Mouse (Mus musculus) lung, postnatal 0 days (tissue): Measurements from ENCODE around the gene Tnfaip8l3. TPM values are rescaled to one million over a fixed set of nuclear protein-coding genes. Genes with fewer than 3 reads are reported as not detected.

Source experiments
- ATAC-seq: fragments of 200-750 bp; cut with Nextera tagmentation; 2 replicates; pipeline ENCODE4 v1.8.0; 2017; ENCODE audit warnings: moderate library complexity
- DNase-seq: peaks from one replicate; pipeline ENCODE4 v3.0.0-alpha.2; 2016; ENCODE audit warnings: low spot score
- H3K27ac ChIP-seq: fragments of 300-500 bp; sonication (generic); 2 replicates; pipeline ENCODE4 v1.5.1; 2014; ENCODE audit warnings: antibody characterized with exemption, mild to moderate bottlenecking, low read length, mixed read lengths
- H3K27me3 ChIP-seq: fragments of 300-500 bp; sonication (generic); replicated peaks from 2 replicates; pipeline ENCODE4 v1.6.1; 2014; ENCODE audit warnings: low read length, mixed read lengths; ENCODE audit not compliant: insufficient read depth
- H3K36me3 ChIP-seq: fragments of 300-500 bp; sonication (generic); 2 replicates; pipeline ENCODE4 v1.6.1; 2014; ENCODE audit warnings: low read length, mixed read lengths; ENCODE audit not compliant: insufficient read depth
- H3K4me1 ChIP-seq: fragments of 300-500 bp; sonication (generic); 2 replicates; pipeline ENCODE4 v1.6.1; 2014; ENCODE audit warnings: antibody characterized with exemption, low read depth, low read length, mixed read lengths; ENCODE audit not compliant: insufficient read depth
- H3K4me2 ChIP-seq: fragments of 300-500 bp; sonication (generic); replicated peaks from 2 replicates; pipeline ENCODE4 v1.6.1; 2014; ENCODE audit warnings: low read depth, mild to moderate bottlenecking, low read length, moderate library complexity, mixed read lengths
- H3K4me3 ChIP-seq: fragments of 300-500 bp; sonication (generic); 2 replicates; pipeline ENCODE4 v1.5.1; 2014; ENCODE audit warnings: low read depth, low read length
- H3K9ac ChIP-seq: fragments of 300-500 bp; sonication (generic); replicated peaks from 2 replicates; pipeline ENCODE4 v1.6.1; 2014; ENCODE audit warnings: low read depth, mild to moderate bottlenecking
- H3K9me3 ChIP-seq: fragments of 300-500 bp; sonication (generic); 2 replicates; pipeline ENCODE4 v1.6.1; 2016; ENCODE audit warnings: low read length, mixed read lengths
- CTCF ChIP-seq: IDR thresholded peaks from 2 replicates; pipeline ENCODE4 v1.5.1; 2016; ENCODE audit warnings: antibody characterized with exemption, mild to moderate bottlenecking
- EP300 ChIP-seq: IDR thresholded peaks from 2 replicates; pipeline ENCODE4 v1.6.1; 2016; ENCODE audit warnings: antibody characterized with exemption, mild to moderate bottlenecking, control low read depth
- whole genome bisulfite sequencing: fragments of 180-500 bp; shearing (Covaris S2); extraction: QIAGEN DNeasy Blood & Tissue Kit; methylation state at CpG from one replicate; pipeline ENCODE4 v1.1.7; 2014; 5-methylcytosine and 5-hydroxymethylcytosine counted together
- polyA plus RNA-seq: library from polyadenylated mRNA; unstranded; fragments of >200 nt; fragmentation: Nextera tagmentation; extraction: Ambion mirVana; gene quantifications from 2 replicates; pipeline ENCODE4 v1.2.1, GENCODE M21; 2015

Tnfaip8l3 gene
- polyA plus RNA-seq, result 1.3 and 1.7 TPM in 2 replicates

- 2% methylated on average over 32 of the region's 35 CpGs for WGBS
Observed at GRCm38 (mm10) chr9:54068032-54068649, at the start of gene Tnfaip8l3. TSS of gene Tnfaip8l3 (minus strand) at chr9:54068388.

DNA sequence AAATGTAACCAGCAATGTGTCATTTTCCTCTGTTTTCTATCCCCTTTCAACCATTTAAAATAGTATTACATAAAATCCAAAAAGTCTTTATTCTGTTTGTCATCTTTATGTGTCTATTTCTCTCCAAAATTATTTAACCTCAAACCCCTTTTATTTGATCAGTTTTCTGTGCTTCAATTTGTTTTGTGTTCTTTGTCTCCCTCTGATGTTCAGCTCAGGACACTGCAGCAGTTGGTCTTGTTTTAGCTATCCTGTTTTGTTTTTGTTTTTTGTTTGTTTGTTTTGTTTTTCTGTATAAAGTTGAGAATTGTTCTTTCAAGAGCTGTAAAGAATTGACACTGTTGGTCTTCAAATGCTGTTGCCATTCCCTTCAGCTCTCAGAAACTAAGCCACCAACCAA, 44.5 kb upstream of the Tnfaip8l3 start:
- Histone ChIP-seq H3K4me3 (no peak overlapping the region), H3K36me3 (no peaks in the 10 kb centered on the region), H3K27ac (no peak overlapping the region), H3K4me1 (no peaks in the 10 kb centered on the region), H3K9me3 (no peaks in the 10 kb centered on the region), H3K9ac (no peak overlapping the region), H3K27me3 (no peaks in the 10 kb centered on the region), H3K4me2 (no peak overlapping the region)
- no peak for ATAC-seq
- TF ChIP-seq CTCF (peak; percentile 68), EP300 (no peak)
- DNase-seq, result peak; percentile 35

More at GRCm38 (mm10) chr9:54068032-54068649, at the start of gene Tnfaip8l3:
- ATAC-seq (peak; percentile 83), DNase-seq (peak; percentile 43)
- peak; percentile 10; the same call in 1 of the 2 replicates for TF ChIP-seq CTCF
- TF ChIP-seq EP300, result no peak
- H3K4me1 ChIP-seq, result no peaks in the 10 kb centered on the region; the same call in 1 of the 2 replicates
- H3K27me3 ChIP-seq, result no peaks in the 10 kb centered on the region; the same call in none of the 2 replicates
- H3K4me2 ChIP-seq, result peak within 1 kb of the TSS; percentile 82
- peak within 1 kb of the TSS; percentile 34; the same call in 1 of the 2 replicates for H3K9ac ChIP-seq
- peak within 1 kb of the TSS; percentile 51 for H3K4me3 ChIP-seq
- H3K27ac ChIP-seq, result 0 out of 2 replicates have a peak within 1 kb of the TSS, but pooled peaks have one; percentile 28
- H3K36me3 ChIP-seq, result no peaks in the 10 kb centered on the region
- no peaks in the 10 kb centered on the region for H3K9me3 ChIP-seq

GRCm38 (mm10) chr9:54098636-54099035, 30.4 kb upstream of the Tnfaip8l3 start:
- ATAC-seq, result no peak
- Histone ChIP-seq H3K4me3 (no peak overlapping the region), H3K4me1 (no peaks in the 10 kb centered on the region), H3K27ac (no peak overlapping the region), H3K4me2 (no peak overlapping the region), H3K9ac (no peak overlapping the region), H3K36me3 (no peaks in the 10 kb centered on the region), H3K27me3 (no peaks in the 10 kb centered on the region), H3K9me3 (no peaks in the 10 kb centered on the region)
- TF ChIP-seq EP300, result no peak
- no peak for TF ChIP-seq CTCF
- DNase-seq, result no peak

GRCm38 (mm10) chr9:54097091-54097490, 28.9 kb upstream of the Tnfaip8l3 start:
- H3K27me3 ChIP-seq, result no peaks in the 10 kb centered on the region
- no peaks in the 10 kb centered on the region for H3K4me1 ChIP-seq
- ATAC-seq (no peak), DNase-seq (no peak)
- no peak overlapping the region for H3K9ac ChIP-seq
- no peak overlapping the region for H3K4me2 ChIP-seq
- H3K9me3 ChIP-seq, result no peaks in the 10 kb centered on the region
- H3K27ac ChIP-seq, result no peak overlapping the region
- no peak overlapping the region for H3K4me3 ChIP-seq
- WGBS, result 77% methylated on average over 6 of the region's 6 CpGs
- TF ChIP-seq CTCF (no peak), EP300 (no peak)
- no peaks in the 10 kb centered on the region for H3K36me3 ChIP-seq

DNA sequence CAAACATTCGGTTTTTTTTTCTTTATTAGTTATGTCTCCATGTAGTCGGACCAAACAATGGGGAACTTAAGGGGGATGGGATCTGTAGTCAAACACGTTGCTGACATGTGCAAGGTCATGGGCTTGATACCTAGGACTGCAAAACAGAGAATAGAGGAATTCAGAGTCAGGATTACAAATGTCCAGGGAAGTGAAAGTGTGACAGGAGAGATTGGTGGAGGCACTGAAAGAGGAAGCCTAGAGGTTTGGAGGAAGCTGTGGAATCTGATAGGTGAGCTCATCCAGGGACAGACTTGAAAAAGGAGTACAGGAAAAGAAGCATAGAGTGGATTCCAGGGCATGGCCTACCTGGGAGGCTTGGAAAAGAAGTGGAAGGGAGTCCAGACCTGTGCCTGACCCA, 16.1 kb upstream of the Tnfaip8l3 start:
- Histone ChIP-seq H3K9ac (no peak overlapping the region), H3K4me1 (no peaks in the 10 kb centered on the region), H3K9me3 (no peaks in the 10 kb centered on the region), H3K4me3 (no peak overlapping the region), H3K27ac (no peak overlapping the region), H3K27me3 (no peaks in the 10 kb centered on the region), H3K36me3 (no peaks in the 10 kb centered on the region), H3K4me2 (no peak overlapping the region)
- no peak for TF ChIP-seq CTCF
- TF ChIP-seq EP300, result no peak
- DNase-seq, result no peak
- 61% methylated on average over 3 of the region's 3 CpGs for WGBS
- ATAC-seq, result no peak

DNA sequence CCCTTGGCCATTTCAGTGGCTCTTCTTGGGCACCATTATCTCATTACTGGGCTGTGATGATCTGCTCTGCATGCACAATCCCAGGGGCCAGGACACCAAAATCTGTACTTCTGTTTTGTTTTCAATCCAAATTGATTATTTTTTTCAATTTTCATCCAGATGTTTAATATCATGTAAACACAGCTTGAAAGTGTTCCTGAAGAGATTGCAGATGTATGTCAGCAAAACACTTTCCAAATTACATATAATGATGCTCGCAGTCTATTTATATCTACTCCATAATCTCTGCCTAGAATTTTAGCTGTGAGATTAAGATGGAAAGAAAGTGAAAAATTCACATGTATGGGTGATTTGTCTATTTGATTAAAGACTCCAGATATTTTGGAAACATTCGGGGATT, 9.6 kb upstream of the Tnfaip8l3 start:
- no peaks in the 10 kb centered on the region for H3K36me3 ChIP-seq
- DNase-seq, result peak; percentile 68
- ATAC-seq, result peak; percentile 40
- no peak overlapping the region for H3K9ac ChIP-seq
- no peak overlapping the region for H3K4me2 ChIP-seq
- 47% methylated on average over 2 of the region's 2 CpGs for WGBS
- no peaks in the 10 kb centered on the region for H3K9me3 ChIP-seq
- TF ChIP-seq EP300 (peak; percentile 54), CTCF (no peak)
- no peaks in the 10 kb centered on the region for H3K27me3 ChIP-seq
- H3K4me1 ChIP-seq, result no peaks in the 10 kb centered on the region
- H3K27ac ChIP-seq, result no peak overlapping the region
- H3K4me3 ChIP-seq, result no peak overlapping the region
